In the genomic region with DNA sequence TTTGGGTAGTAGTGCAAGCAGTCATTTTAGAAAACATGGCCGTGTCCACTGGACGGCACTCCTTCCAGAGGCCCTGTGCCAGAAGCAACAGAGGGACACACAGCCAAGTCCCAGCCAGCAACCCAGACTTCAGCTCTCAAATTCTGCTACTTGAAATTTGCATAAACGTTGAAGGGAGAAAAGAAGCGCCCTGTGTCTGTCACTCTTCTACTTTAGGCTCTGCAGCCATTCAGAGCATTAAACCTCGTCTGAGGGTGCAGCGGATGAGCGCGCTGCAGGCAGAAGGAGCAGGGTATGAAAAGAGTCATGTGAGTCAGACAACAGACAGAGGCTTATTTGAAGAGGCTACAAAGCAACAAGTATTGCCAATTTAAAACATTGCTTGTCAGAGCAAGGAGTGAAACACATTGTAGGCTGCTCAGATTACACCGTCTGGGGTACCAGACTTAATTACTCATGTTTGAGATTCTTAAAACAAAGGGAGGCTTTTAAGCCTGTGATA, we compare ENCODE assay signal across 8 mouse cellular contexts. TPM values are rescaled to one million over a fixed set of nuclear protein-coding genes. Genes with fewer than 3 reads are reported as not detected.
DNase-seq lines count a peak whose midpoint lies in the region; ATAC-seq lines count a peak whose summit lies in the region.

No protein-coding gene starts in this region.

- H3K9me3 ChIP-seq in intestine, embryonic 16.5 days (ENCODE audit: control insufficient read depth, low read length), result no peaks in the 10 kb centered on the region
- no peaks in the 10 kb centered on the region for H3K9me3 ChIP-seq in liver, embryonic 12.5 days (replicated peaks)
- H3K9me3 ChIP-seq in stomach, embryonic 16.5 days (replicated peaks; ENCODE audit: control insufficient read depth, low read length), result no peaks in the 10 kb centered on the region

- H3K27ac ChIP-seq in intestine, embryonic 16.5 days (ENCODE audit: low read length), result peak overlapping the region; percentile 60
- peak overlapping the region; percentile 40; the same call in 1 of the 2 replicates for H3K27ac ChIP-seq in liver, embryonic 12.5 days
- peak overlapping the region; percentile 77 for H3K27ac ChIP-seq in stomach, embryonic 16.5 days (ENCODE audit: low read length)

- no peaks in the 10 kb centered on the region for H3K27me3 ChIP-seq in intestine, embryonic 16.5 days (replicated peaks; ENCODE audit: control insufficient read depth, insufficient read depth, low read length)
- H3K27me3 ChIP-seq in liver, embryonic 12.5 days (replicated peaks), result no peaks in the 10 kb centered on the region
- H3K27me3 ChIP-seq in stomach, embryonic 16.5 days (ENCODE audit: control insufficient read depth, insufficient read depth, low read length), result no peaks in the 10 kb centered on the region

- ATAC-seq in intestine, embryonic 16.5 days, result peak; percentile 19; the same call in 1 of the 2 replicates
- no peak for ATAC-seq in liver, embryonic 12.5 days
- peak; percentile 56 for ATAC-seq in stomach, embryonic 16.5 days (ENCODE audit: insufficient read depth, low FRiP score)

- DNase-seq in lung, postnatal 10 days, result peak; percentile 68
- DNase-seq in lung, postnatal 25 days (ENCODE audit: low spot score), result no peak
- DNase-seq in cerebellum, postnatal 4 days (ENCODE audit: low spot score in 2 of 2), result peak; percentile 10 to 40
- DNase-seq in heart, adult 11 months, result peak; percentile 97
- DNase-seq in natural killer cell, adult 2 months (ENCODE audit: low spot score in 2 of 2), result no peak

- H3K9ac ChIP-seq in intestine, embryonic 16.5 days (ENCODE audit: low read depth, low read length), result no peak overlapping the region
- H3K9ac ChIP-seq in liver, embryonic 12.5 days, result no peak overlapping the region
- H3K9ac ChIP-seq in stomach, embryonic 16.5 days (ENCODE audit: low read length), result peak overlapping the region; percentile 53; the same call in 1 of the 2 replicates

- H3K4me2 ChIP-seq in intestine, embryonic 16.5 days (ENCODE audit: low read depth, low read length), result peak overlapping the region; percentile 21
- no peak overlapping the region for H3K4me2 ChIP-seq in liver, embryonic 12.5 days
- peak overlapping the region; percentile 34 for H3K4me2 ChIP-seq in stomach, embryonic 16.5 days (ENCODE audit: low read depth, low read length)

- no peaks in the 10 kb centered on the region for H3K36me3 ChIP-seq in intestine, embryonic 16.5 days (ENCODE audit: control insufficient read depth, insufficient read depth, low read length)
- H3K36me3 ChIP-seq in liver, embryonic 12.5 days, result no peaks in the 10 kb centered on the region
- no peaks in the 10 kb centered on the region for H3K36me3 ChIP-seq in stomach, embryonic 16.5 days (ENCODE audit: control insufficient read depth, insufficient read depth, low read length)

- WGBS in intestine, embryonic 16.5 days, result 18% methylated on average over 9 of the region's 9 CpGs
- WGBS in liver, embryonic 12.5 days (ENCODE audit: insufficient replicate concordance), result 64% methylated on average over 9 of the region's 9 CpGs
- WGBS in stomach, embryonic 16.5 days, result 17% methylated on average over 9 of the region's 9 CpGs

- H3K4me1 ChIP-seq in intestine, embryonic 16.5 days (ENCODE audit: control insufficient read depth, insufficient read depth, low read length), result peaks cover 55% of the 10 kb centered on the region
- H3K4me1 ChIP-seq in liver, embryonic 12.5 days, result peaks cover 54% of the 10 kb centered on the region
- H3K4me1 ChIP-seq in stomach, embryonic 16.5 days (ENCODE audit: control insufficient read depth, insufficient read depth, low read length), result peaks cover 55% of the 10 kb centered on the region

- no peak overlapping the region for H3K4me3 ChIP-seq in intestine, embryonic 16.5 days (ENCODE audit: low read length)
- no peak overlapping the region for H3K4me3 ChIP-seq in liver, embryonic 12.5 days
- no peak overlapping the region for H3K4me3 ChIP-seq in stomach, embryonic 16.5 days (replicated peaks; ENCODE audit: low read length)

RNA-seq across cellular contexts. Expression of gene Notch2, which starts 29.7 kb away (rescaled TPM):
- polyA plus RNA-seq in intestine, embryonic 16.5 days (2015; fragmentation: Nextera tagmentation; extraction: Ambion mirVana), result 9.1 and 10.9 TPM in 2 replicates
- 8.7 and 10.1 TPM in 2 replicates for polyA plus RNA-seq in liver, embryonic 12.5 days (2016; fragmentation: Nextera tagmentation; extraction: Ambion mirVana)
- 20.4 and 23.6 TPM in 2 replicates for polyA plus RNA-seq in stomach, embryonic 16.5 days (2015; fragmentation: Nextera tagmentation; extraction: Ambion mirVana)

Comparison
In these comparisons a context has a peak if more than half of its experiments do, and no peak if none do; other contexts are left out.
1. DNase-seq: peak in lung, postnatal 10 days (single experiment), cerebellum, postnatal 4 days (2 of 2) and heart, adult 11 months (single experiment); none in lung, postnatal 25 days (single experiment) and natural killer cell, adult 2 months (0 of 2).
2. Peak in every context shown above with its lines, with median percentiles within 50 percentile points of each other: H3K27ac ChIP-seq.